Mouse (Mus musculus) spleen, adult 2 months (tissue): ENCODE results near the gene Cd52. TPM values are rescaled to one million over a fixed set of nuclear protein-coding genes. Genes with fewer than 3 reads are reported as not detected.

ENCODE experiments used
- DNase-seq, 2 experiments: peaks; one replicate each; pipeline versions ENCODE4 v3.0.0 to v3.0.0-alpha.2; 2012 to 2021; ENCODE audit warnings: low spot score in 2 of 2, low read depth in 1 of 2
- H3K27ac ChIP-seq: fragments of 200-500 bp; 2 replicates; pipeline ENCODE4 v1.5.1; 2012; ENCODE audit warnings: low read length, inconsistent platforms; ENCODE audit not compliant: insufficient read depth
- H3K27me3 ChIP-seq: fragments of 200-500 bp; 2 replicates; pipeline ENCODE4 v1.6.1; 2012; ENCODE audit warnings: mild to moderate bottlenecking, moderate library complexity, low read length, inconsistent platforms; ENCODE audit not compliant: control insufficient read depth, insufficient read depth
- H3K36me3 ChIP-seq: fragments of 200-500 bp; 2 replicates; pipeline ENCODE4 v1.6.1; 2012; ENCODE audit warnings: mild to moderate bottlenecking, low read length, inconsistent platforms; ENCODE audit not compliant: control insufficient read depth, insufficient read depth
- H3K4me1 ChIP-seq: fragments of 200-500 bp; 2 replicates; pipeline ENCODE4 v1.6.1; 2011; ENCODE audit warnings: inconsistent platforms; ENCODE audit not compliant: control insufficient read depth, insufficient read depth, insufficient read length
- H3K4me3 ChIP-seq: fragments of 200-500 bp; 2 replicates; pipeline ENCODE4 v1.5.1; 2011; ENCODE audit warnings: mild to moderate bottlenecking, inconsistent platforms; ENCODE audit not compliant: insufficient read depth, insufficient read length; ENCODE audit errors: extremely low read depth
- CTCF ChIP-seq: fragments of 200-500 bp; IDR thresholded peaks from 2 replicates; pipeline ENCODE4 v1.5.1; 2011; ENCODE audit warnings: mild to moderate bottlenecking, inconsistent platforms; ENCODE audit not compliant: insufficient read depth, insufficient read length, insufficient replicate concordance; ENCODE audit errors: extremely low read depth
- POLR2A ChIP-seq: fragments of 200-500 bp; IDR thresholded peaks from 2 replicates; pipeline ENCODE4 v1.6.1; 2011; ENCODE audit warnings: low read depth, low read length, inconsistent platforms
- WGBS: fragments of 180-500 bp; shearing (Covaris S2); methylation state at CpG from one replicate; pipeline ENCODE4 v1.1.7; 2018; 5-methylcytosine and 5-hydroxymethylcytosine counted together
- polyA plus RNA-seq: library from polyadenylated mRNA; depleted of rRNA; stranded (reverse); fragments of >200 nt; gene quantifications from 2 replicates; pipeline ENCODE4 v1.2.3, GENCODE M21; 2012

Gene Cd52
- polyA plus RNA-seq, 1 experiment = 461 TPM

DNA sequence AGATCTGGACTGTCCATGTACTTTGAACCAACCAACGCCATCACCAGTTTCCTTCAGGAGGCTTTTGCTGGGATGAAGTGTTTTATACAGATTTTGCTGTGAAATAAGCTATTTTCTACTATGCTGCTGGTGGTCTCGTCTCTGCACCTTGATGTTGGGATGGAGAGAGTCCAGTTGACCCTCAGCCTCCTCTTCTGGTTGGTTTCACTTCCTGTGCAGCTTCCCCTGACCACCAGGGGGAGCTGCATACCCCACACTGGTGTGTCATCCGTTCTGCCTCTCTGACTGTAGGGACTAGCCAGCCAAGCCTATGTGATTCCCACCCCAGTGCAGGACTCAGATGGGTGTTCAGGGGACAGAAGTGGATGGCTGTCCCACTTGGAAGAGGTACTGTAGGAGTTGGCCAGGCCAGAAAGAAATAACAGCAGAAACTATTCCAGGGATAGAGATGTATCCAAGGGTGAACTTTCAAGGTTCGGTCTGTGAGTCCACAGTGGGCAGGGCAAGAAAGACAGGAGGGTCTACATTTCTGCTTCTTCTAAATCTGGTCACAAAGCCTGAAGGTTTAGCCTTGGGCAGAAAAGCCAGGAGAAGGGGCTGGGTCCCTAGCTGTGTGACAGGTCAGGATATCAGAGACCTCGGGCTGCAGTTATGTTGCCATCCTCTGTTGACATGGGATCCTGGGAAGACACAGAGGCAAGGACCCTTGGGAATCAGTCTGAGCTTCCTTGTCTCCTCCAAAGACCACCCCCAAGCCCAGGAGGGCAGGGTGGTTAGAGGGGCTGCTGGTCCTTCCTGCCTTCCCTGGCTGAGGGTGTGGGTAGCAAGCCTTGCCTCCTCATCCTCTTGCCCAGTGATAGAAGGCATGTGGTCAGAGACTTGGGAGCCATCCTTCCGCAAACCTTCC is 2.2 kb downstream of the Cd52 start:
- H3K27ac ChIP-seq = peak overlapping the region; percentile 94
- H3K4me3 ChIP-seq = peak overlapping the region; percentile 80
- H3K36me3 ChIP-seq = peaks cover 10% of the 10 kb centered on the region
- no peaks in the 10 kb centered on the region for H3K27me3 ChIP-seq
- peaks cover 21% of the 10 kb centered on the region; the same call in 1 of the 2 replicates for H3K4me1 ChIP-seq
- WGBS = 57% methylated on average over 6 of the region's 6 CpGs
- DNase-seq = peak in 1 of 2 experiments; percentile 81
- TF ChIP-seq CTCF (peak; percentile 92; the same call in 1 of the 2 replicates), POLR2A (no peak; the same call in 1 of the 2 replicates)

DNA sequence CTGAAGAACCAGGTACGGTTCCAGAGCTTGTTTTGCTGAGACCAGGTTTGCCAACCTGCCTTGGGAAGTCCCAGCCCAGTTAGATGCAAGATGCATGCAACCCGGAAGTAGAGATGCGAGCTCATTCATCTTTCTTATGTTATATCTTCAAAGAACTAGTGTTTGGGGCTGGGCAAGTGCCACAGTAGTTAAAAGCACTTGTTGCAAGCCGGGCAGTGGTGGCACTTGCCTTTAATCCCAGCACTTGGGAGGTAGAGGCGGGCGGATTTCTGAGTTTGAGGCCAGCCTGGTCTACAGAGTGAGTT is 3.7 kb downstream of the Cd52 start:
- 78% methylated on average over 6 of the region's 6 CpGs for WGBS
- no peaks in the 10 kb centered on the region for H3K27me3 ChIP-seq

DNA sequence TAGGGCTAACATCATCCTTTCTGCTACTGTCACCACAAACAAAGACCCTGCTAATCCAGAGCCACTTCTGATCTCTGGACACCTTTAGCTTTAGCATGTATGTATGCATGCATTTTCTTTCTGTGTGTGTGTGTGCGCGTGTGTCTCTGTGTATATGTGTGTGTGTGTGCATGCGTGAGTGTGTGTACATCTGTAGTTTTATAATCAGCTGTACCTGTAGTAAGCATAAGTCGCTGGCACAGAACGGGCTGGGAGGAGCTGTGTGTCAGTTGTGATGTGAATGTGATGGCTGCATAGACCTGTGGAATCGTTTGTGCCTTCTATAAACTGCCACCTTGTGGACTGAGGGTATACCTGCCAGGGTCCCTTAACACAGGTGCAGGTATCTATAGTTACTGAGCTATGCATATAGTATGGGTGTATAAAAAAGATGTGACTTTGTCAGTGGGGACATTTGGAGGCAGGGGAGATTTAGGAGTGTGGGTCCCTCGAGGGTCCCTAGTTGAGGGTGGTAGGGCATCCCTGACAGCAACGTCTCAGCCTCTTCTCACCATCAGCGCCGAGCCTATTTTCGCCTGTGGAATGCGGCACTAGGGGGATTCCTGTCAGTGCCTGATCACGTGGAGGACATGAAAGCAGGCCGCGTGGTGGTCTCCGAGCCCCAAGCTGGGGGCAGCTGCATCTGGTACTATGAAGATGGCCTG is 4.2 kb downstream of the Cd52 start:
- peaks cover 14% of the 10 kb centered on the region; the same call in 1 of the 2 replicates for H3K4me1 ChIP-seq

More for the DNA sequence above, 3.7 kb downstream of the Cd52 start:
- peaks cover 10% of the 10 kb centered on the region for H3K36me3 ChIP-seq
- TF ChIP-seq CTCF (no peak), POLR2A (no peak)
- no peak for DNase-seq
- H3K4me1 ChIP-seq = peaks cover 18% of the 10 kb centered on the region; the same call in 1 of the 2 replicates
- peak overlapping the region; percentile 37; the same call in 1 of the 2 replicates for H3K27ac ChIP-seq
- H3K4me3 ChIP-seq = no peak overlapping the region

DNA sequence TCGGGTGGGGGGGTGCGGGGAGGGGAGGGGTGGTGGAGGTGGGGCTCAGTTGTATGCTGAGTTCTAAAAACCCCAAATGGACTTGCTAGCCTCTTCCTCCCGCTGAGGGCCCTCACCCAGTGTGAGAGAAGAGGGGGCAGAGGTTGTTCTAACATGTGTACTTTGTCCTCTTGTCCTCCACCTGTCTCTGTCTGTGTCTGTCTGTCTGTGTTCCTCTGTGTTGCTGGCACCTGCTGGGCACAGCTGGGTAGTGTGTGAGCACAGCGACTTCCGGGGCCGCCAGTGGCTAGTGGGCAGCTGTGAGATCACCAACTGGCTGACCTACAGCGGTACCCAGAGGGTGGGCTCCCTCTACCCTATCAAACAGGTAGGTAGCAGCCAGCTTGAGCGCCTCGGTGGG is 5.9 kb downstream of the Cd52 start:
- Histone ChIP-seq H3K4me1 (peaks cover 13% of the 10 kb centered on the region; the same call in 1 of the 2 replicates), H3K27ac (no peak overlapping the region), H3K36me3 (peaks cover 10% of the 10 kb centered on the region), H3K27me3 (no peaks in the 10 kb centered on the region), H3K4me3 (no peak overlapping the region)
- WGBS = 85% methylated on average over 9 of the region's 9 CpGs
- no peak for DNase-seq
- TF ChIP-seq POLR2A (no peak), CTCF (no peak)

More for the DNA sequence above, 4.2 kb downstream of the Cd52 start:
- Histone ChIP-seq H3K4me3 (no peak overlapping the region), H3K27ac (peak overlapping the region; percentile 37; the same call in 1 of the 2 replicates), H3K27me3 (no peaks in the 10 kb centered on the region), H3K36me3 (peaks cover 10% of the 10 kb centered on the region)
- DNase-seq = no peak
- TF ChIP-seq POLR2A (no peak), CTCF (no peak)
- 87% methylated on average over 16 of the region's 16 CpGs for WGBS

DNA sequence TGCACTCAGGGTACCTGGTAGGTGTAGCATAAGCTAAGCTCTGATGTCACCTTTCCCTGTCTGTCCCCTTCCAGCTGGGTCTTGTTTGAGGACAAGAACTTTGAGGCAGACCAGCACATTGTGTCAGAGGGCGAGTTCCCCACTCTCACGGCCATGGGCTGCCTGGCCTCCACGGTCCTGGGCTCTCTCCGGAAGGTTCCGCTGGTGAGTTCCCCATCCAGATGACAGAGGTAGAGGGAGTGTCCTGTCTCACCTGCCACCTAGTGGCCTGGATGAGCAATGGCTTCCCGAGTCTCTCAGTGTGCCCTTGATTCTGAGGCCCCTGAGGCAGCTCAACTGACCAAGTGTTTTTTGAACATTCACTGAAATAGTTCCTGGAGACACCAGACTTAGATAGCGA is 7.5 kb downstream of the Cd52 start:
- peak in 1 of 2 experiments; percentile 61 for DNase-seq
- 10% methylated on average over 7 of the region's 7 CpGs for WGBS
- TF ChIP-seq CTCF = peak; percentile 84; the same call in 1 of the 2 replicates
- no peak for TF ChIP-seq POLR2A
- no peak overlapping the region for H3K27ac ChIP-seq
- H3K4me1 ChIP-seq = peaks cover 9% of the 10 kb centered on the region; the same call in 1 of the 2 replicates
- H3K36me3 ChIP-seq = no peaks in the 10 kb centered on the region
- H3K4me3 ChIP-seq = no peak overlapping the region
- no peaks in the 10 kb centered on the region for H3K27me3 ChIP-seq

DNA sequence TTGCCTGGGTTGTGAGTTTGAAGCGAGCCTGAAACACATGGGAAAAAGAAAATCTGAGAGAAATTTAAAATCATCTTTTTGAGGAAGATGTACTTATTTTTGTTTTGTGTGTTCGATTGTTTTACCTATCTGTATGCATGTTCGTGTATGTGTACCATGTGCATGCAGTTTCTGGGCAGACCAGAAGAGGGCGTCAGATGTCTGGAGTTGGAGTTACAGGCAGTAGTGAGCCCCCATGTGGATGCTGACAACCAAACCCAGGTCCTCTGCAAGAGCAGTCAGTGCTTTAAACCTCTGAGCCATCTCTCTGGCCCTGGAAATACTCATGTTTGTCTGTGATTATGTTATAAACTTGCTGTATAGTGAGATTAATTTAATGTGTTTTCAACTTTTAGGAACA is 9.9 kb downstream of the Cd52 start:
- 94% methylated on average over 4 of the region's 4 CpGs for WGBS

More for the DNA sequence above, 9.9 kb downstream of the Cd52 start:
- H3K27ac ChIP-seq = no peak overlapping the region
- H3K4me3 ChIP-seq = no peak overlapping the region
- no peaks in the 10 kb centered on the region for H3K27me3 ChIP-seq
- no peak for TF ChIP-seq POLR2A
- no peak for TF ChIP-seq CTCF
- peaks cover 7% of the 10 kb centered on the region; the same call in 1 of the 2 replicates for H3K4me1 ChIP-seq
- DNase-seq = no peak
- no peaks in the 10 kb centered on the region for H3K36me3 ChIP-seq
